ENCODE assay signal across 11 mouse cellular contexts in the genomic region with DNA sequence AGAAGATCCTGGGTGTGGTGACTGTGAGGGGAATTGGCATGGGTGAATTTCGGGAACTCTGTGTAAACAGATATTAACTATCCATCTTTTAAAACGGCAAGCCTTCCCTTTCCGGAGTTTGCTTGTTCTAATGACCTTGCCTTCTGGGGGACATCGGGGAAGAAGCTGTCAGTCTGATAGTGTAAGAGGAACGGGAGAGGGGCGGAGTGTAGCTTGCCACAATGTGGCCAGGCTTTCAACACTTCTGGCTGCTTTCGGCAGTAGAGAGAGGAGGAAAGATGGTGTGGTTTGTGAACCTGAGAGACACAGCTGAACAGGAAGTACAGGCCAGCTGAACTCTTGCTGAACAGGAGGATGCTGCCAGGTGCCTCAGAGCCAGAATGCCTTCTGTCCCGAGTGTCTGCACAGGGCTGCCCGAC. TPM values are rescaled to one million over a fixed set of nuclear protein-coding genes. Genes with fewer than 3 reads are reported as not detected.
DNase-seq lines count a peak whose midpoint lies in the region; ATAC-seq lines count a peak whose summit lies in the region.
"Had no signal": no experiment of that assay in that cellular context is flagged by ENCODE, and none has a peak within 500 bp of the region (broad histone marks: within the 10 kb centered on the region; RNA-seq: fewer than 3 reads in every experiment).

No protein-coding gene starts in this region.

- DNase-seq in liver = peak; percentile 41
- DNase-seq in liver, embryonic 11.5 days (ENCODE audit: low spot score) = no peak
- peak; percentile 85 for DNase-seq in thymus, postnatal 14 days
- no peak for DNase-seq in urinary bladder, adult 18-20 months (ENCODE audit: low spot score in 2 of 2)
- DNase-seq in hindbrain, embryonic 14.5 days (ENCODE audit: low spot score) = no peak
- no peak for DNase-seq in forebrain, embryonic 10.5 days (ENCODE audit: extremely low spot score, low spot score)
- DNase-seq: retina, postnatal 1 day had no signal

- no peak overlapping the region for H3K9ac ChIP-seq in liver, embryonic 11.5 days (ENCODE audit: low read depth, low read length)
- H3K9ac ChIP-seq in heart, embryonic 13.5 days = 0 out of 2 replicates have a peak overlapping the region, but pooled peaks have one; percentile 14
- no peak overlapping the region for H3K9ac ChIP-seq in hindbrain, embryonic 14.5 days
- H3K9ac ChIP-seq: hindbrain, embryonic 12.5 days; limb, embryonic 13.5 days had no signal

- no peak for ATAC-seq in liver, embryonic 11.5 days (replicated peaks; ENCODE audit: low FRiP score)
- ATAC-seq in heart, embryonic 13.5 days (ENCODE audit: extremely low read depth, insufficient number of reproducible peaks, low FRiP score, low TSS enrichment) = no peak
- peak; percentile 76 for ATAC-seq in megakaryocyte, adult 5-6 weeks (ENCODE audit: poor library complexity, severe bottlenecking)
- ATAC-seq in hindbrain, embryonic 14.5 days (ENCODE audit: low FRiP score) = no peak

- H3K4me3 ChIP-seq in liver, embryonic 11.5 days (ENCODE audit: low read depth, low read length) = no peak overlapping the region
- no peak overlapping the region for H3K4me3 ChIP-seq in heart, embryonic 13.5 days
- H3K4me3 ChIP-seq in hindbrain, embryonic 14.5 days (replicated peaks; ENCODE audit: low read length) = no peak overlapping the region
- H3K4me3 ChIP-seq in forebrain, embryonic 10.5 days = no peak overlapping the region
- H3K4me3 ChIP-seq: hindbrain, embryonic 12.5 days; limb, embryonic 13.5 days had no signal

- no peaks in the 10 kb centered on the region for H3K9me3 ChIP-seq in liver, embryonic 11.5 days (ENCODE audit: control insufficient read depth, low read length)
- no peaks in the 10 kb centered on the region for H3K9me3 ChIP-seq in heart, embryonic 13.5 days
- H3K9me3 ChIP-seq in hindbrain, embryonic 14.5 days (ENCODE audit: control insufficient read depth, low read length) = no peaks in the 10 kb centered on the region
- H3K9me3 ChIP-seq in forebrain, embryonic 10.5 days = no peaks in the 10 kb centered on the region
- H3K9me3 ChIP-seq: hindbrain, embryonic 12.5 days; limb, embryonic 13.5 days had no signal

- H3K36me3 ChIP-seq in liver, embryonic 11.5 days (ENCODE audit: control insufficient read depth, insufficient read depth, low read length) = no peaks in the 10 kb centered on the region
- H3K36me3 ChIP-seq in heart, embryonic 13.5 days = no peaks in the 10 kb centered on the region
- H3K36me3 ChIP-seq in hindbrain, embryonic 14.5 days (replicated peaks; ENCODE audit: control insufficient read depth, insufficient read depth) = no peaks in the 10 kb centered on the region
- no peaks in the 10 kb centered on the region for H3K36me3 ChIP-seq in forebrain, embryonic 10.5 days (replicated peaks)
- H3K36me3 ChIP-seq: hindbrain, embryonic 12.5 days; limb, embryonic 13.5 days had no signal

- no peaks in the 10 kb centered on the region for H3K27me3 ChIP-seq in liver, embryonic 11.5 days (replicated peaks; ENCODE audit: control insufficient read depth, insufficient read depth, low read length)
- 0 out of 2 replicates have a peak, but pooled peaks cover 2% of the 10 kb centered on the region for H3K27me3 ChIP-seq in heart, embryonic 13.5 days (replicated peaks)
- H3K27me3 ChIP-seq in hindbrain, embryonic 14.5 days (ENCODE audit: control insufficient read depth, insufficient read depth, low read length) = no peaks in the 10 kb centered on the region
- H3K27me3 ChIP-seq in forebrain, embryonic 10.5 days (ENCODE audit: poor library complexity, severe bottlenecking) = no peaks in the 10 kb centered on the region
- H3K27me3 ChIP-seq: limb, embryonic 13.5 days had no signal

- 16% methylated on average over 9 of the region's 9 CpGs for WGBS in liver, embryonic 11.5 days
- 10% methylated on average over 9 of the region's 9 CpGs for WGBS in heart, embryonic 13.5 days
- 60% methylated on average over 9 of the region's 9 CpGs for WGBS in hindbrain, embryonic 14.5 days
- 70% methylated on average over 9 of the region's 9 CpGs for WGBS in forebrain, embryonic 10.5 days

- no peak overlapping the region for H3K27ac ChIP-seq in liver, embryonic 11.5 days (ENCODE audit: low read depth, low read length)
- H3K27ac ChIP-seq in heart, embryonic 13.5 days (replicated peaks) = 0 out of 2 replicates have a peak overlapping the region, but pooled peaks have one; percentile 10
- H3K27ac ChIP-seq in hindbrain, embryonic 14.5 days = no peak overlapping the region
- no peak overlapping the region for H3K27ac ChIP-seq in forebrain, embryonic 10.5 days
- H3K27ac ChIP-seq: hindbrain, embryonic 12.5 days; limb, embryonic 13.5 days had no signal

- no peak overlapping the region for H3K4me2 ChIP-seq in liver, embryonic 11.5 days
- H3K4me2 ChIP-seq in heart, embryonic 13.5 days = peak overlapping the region; percentile 49
- H3K4me2 ChIP-seq in hindbrain, embryonic 14.5 days (replicated peaks) = no peak overlapping the region
- H3K4me2 ChIP-seq: hindbrain, embryonic 12.5 days; limb, embryonic 13.5 days had no signal

- H3K4me1 ChIP-seq in liver, embryonic 11.5 days (replicated peaks; ENCODE audit: control insufficient read depth, insufficient read depth, low read length) = 0 out of 2 replicates have a peak, but pooled peaks cover 2% of the 10 kb centered on the region
- H3K4me1 ChIP-seq in heart, embryonic 13.5 days = peaks cover 24% of the 10 kb centered on the region
- H3K4me1 ChIP-seq in hindbrain, embryonic 14.5 days (replicated peaks; ENCODE audit: control insufficient read depth, insufficient read depth, low read length) = 0 out of 2 replicates have a peak, but pooled peaks cover under 1% of the 10 kb centered on the region
- H3K4me1 ChIP-seq in forebrain, embryonic 10.5 days = peaks cover 19% of the 10 kb centered on the region

RNA-seq across cellular contexts. Expression of a gene that starts 10.1 kb away (rescaled TPM):
- polyA plus RNA-seq in liver, embryonic 11.5 days (2014; fragmentation: Nextera tagmentation; extraction: Ambion mirVana) = 0.44 TPM in 2 replicates
- 0.62 TPM in 1 of 2 replicates, not detected in the other for polyA plus RNA-seq in heart, embryonic 13.5 days (2015; fragmentation: Nextera tagmentation; extraction: Ambion mirVana)
- 0.91 and 1.0 TPM in 2 replicates for total RNA-seq in megakaryocyte, adult 5-6 weeks (2015)
- total RNA-seq in megakaryocyte, adult 5-6 weeks (2017) = 0.20 TPM in 1 of 2 replicates, not detected in the other
- 9.7 and 18.2 TPM in 2 replicates for polyA plus RNA-seq in hindbrain, embryonic 14.5 days (2014; fragmentation: Nextera tagmentation; extraction: Ambion mirVana)
- polyA plus RNA-seq in forebrain, embryonic 10.5 days (2016; fragmentation: Nextera tagmentation; extraction: Ambion mirVana) = 0.93 and 1.9 TPM in 2 replicates

RNA-seq across cellular contexts. Expression of a gene that starts 42.8 kb away (rescaled TPM):
- 5.4 and 6.3 TPM in 2 replicates for polyA plus RNA-seq in liver, embryonic 11.5 days (2014; fragmentation: Nextera tagmentation; extraction: Ambion mirVana)
- polyA plus RNA-seq in heart, embryonic 13.5 days (2015; fragmentation: Nextera tagmentation; extraction: Ambion mirVana) = 2.4 and 3.2 TPM in 2 replicates
- 267 and 312 TPM in 2 replicates for total RNA-seq in megakaryocyte, adult 5-6 weeks (2015)
- 783 and 809 TPM in 2 replicates for total RNA-seq in megakaryocyte, adult 5-6 weeks (2017)
- 2.5 and 2.7 TPM in 2 replicates for polyA plus RNA-seq in hindbrain, embryonic 14.5 days (2014; fragmentation: Nextera tagmentation; extraction: Ambion mirVana)
- polyA plus RNA-seq in forebrain, embryonic 10.5 days (2016; fragmentation: Nextera tagmentation; extraction: Ambion mirVana) = 1.2 and 1.4 TPM in 2 replicates

Comparison
In these comparisons a context has a peak if more than half of its experiments do, and no peak if none do; other contexts are left out.
1. DNase-seq: peak in liver (single experiment) and thymus, postnatal 14 days (single experiment); none in liver, embryonic 11.5 days (single experiment), urinary bladder, adult 18-20 months (0 of 2), hindbrain, embryonic 14.5 days (single experiment) and forebrain, embryonic 10.5 days (single experiment).